Mouse (Mus musculus) hindbrain, embryonic 13.5 days (tissue): ENCODE measurements around the gene Dynll2. TPM values are rescaled to one million over a fixed set of nuclear protein-coding genes. Genes with fewer than 3 reads are reported as not detected.

Source experiments
- ATAC-seq: fragments of 200-750 bp; cut with Nextera tagmentation; 2 replicates; pipeline ENCODE4 v1.8.0; 2017; ENCODE audit warnings: moderate TSS enrichment; ENCODE audit not compliant: low FRiP score
- H3K27ac ChIP-seq: fragments of 300-500 bp; sonication (generic); 2 replicates; pipeline ENCODE4 v1.5.1; 2015; ENCODE audit warnings: inconsistent platforms, mild to moderate bottlenecking, moderate library complexity
- H3K27me3 ChIP-seq: fragments of 300-500 bp; sonication (generic); 2 replicates; pipeline ENCODE4 v1.6.1; 2015; ENCODE audit warnings: mild to moderate bottlenecking, inconsistent platforms
- H3K36me3 ChIP-seq: fragments of 300-500 bp; sonication (generic); 2 replicates; pipeline ENCODE4 v1.6.1; 2015; ENCODE audit warnings: mild to moderate bottlenecking, inconsistent platforms
- H3K4me1 ChIP-seq: fragments of 300-500 bp; sonication (generic); replicated peaks from 2 replicates; pipeline ENCODE4 v1.6.1; 2015; ENCODE audit warnings: inconsistent platforms
- H3K4me2 ChIP-seq: fragments of 300-500 bp; sonication (generic); 2 replicates; pipeline ENCODE4 v1.6.1; 2015; ENCODE audit warnings: inconsistent platforms, mild to moderate bottlenecking, moderate library complexity
- H3K4me3 ChIP-seq: fragments of 300-500 bp; sonication (generic); 2 replicates; pipeline ENCODE4 v1.5.1; 2015; ENCODE audit warnings: mild to moderate bottlenecking, inconsistent platforms
- H3K9ac ChIP-seq: fragments of 300-500 bp; sonication (generic); 2 replicates; pipeline ENCODE4 v1.6.1; 2015; ENCODE audit warnings: mild to moderate bottlenecking, inconsistent platforms
- H3K9me3 ChIP-seq: fragments of 300-500 bp; sonication (generic); 2 replicates; pipeline ENCODE4 v1.6.1; 2016; ENCODE audit warnings: inconsistent platforms
- WGBS: fragments of 180-500 bp; shearing (Covaris S2); methylation state at CpG from one replicate; pipeline ENCODE4 v1.1.7; 2015; 5-methylcytosine and 5-hydroxymethylcytosine counted together
- polyA plus RNA-seq: library from polyadenylated mRNA; unstranded; fragments of >200 nt; fragmentation: Nextera tagmentation; extraction: Ambion mirVana; gene quantifications from 2 replicates; pipeline ENCODE4 v1.2.1, GENCODE M21; 2015

Dynll2 gene
- 50.6 and 51.1 TPM in 2 replicates for polyA plus RNA-seq

DNA sequence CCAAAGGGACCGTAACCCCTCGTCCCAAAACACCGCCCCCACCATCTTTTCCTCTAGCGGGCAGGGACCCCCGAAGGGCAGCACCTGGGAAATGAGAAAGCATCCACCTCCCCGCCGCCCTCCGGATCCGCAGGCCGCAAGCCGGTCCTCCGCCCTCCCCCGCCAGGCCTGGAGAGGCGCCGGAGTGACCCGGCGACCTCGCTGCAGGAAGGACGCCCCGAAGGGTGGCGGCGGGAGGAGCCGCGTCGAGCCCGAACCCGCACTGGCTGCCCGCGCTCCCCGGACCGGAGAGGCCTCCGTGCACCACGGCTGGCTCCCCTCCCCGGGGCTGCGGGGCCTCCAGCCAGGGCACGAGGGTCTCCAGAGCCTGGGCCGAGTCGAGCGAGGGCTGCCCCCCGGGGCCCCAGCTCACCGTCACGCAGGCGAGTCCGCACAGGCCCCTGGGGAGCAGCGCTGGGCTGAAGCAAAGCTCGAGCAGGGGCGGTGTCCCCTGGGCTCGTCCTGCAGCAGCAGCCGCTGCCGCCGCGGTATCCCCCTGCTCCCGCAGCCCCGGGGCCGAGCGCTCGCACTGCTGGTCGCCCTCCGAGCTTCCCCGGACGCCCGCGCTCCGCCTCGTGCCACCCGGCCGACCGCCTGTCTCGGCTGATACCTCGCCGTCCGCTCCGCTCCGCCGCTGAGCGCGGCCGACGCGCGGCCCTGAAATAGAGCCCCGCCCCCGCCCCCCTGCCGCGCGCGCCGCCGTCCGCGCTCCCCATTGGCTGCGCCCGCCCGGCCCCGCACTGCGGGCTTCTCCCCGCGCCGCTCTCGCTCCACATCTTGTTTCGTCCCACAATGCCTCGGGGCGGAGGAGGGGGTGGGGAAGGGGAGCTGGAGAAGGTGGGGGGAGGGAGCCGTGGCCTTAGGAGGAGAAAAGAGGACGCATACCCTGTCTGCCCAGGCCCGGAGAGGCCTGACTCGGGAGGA, at the start of gene Dynll2:
Gene Dynll2, minus strand, starts transcription at position 703 of the 963 bp plus-strand sequence.
- H3K4me1 ChIP-seq = peaks cover 41% of the 10 kb centered on the region
- H3K27ac ChIP-seq = peak within 1 kb of the TSS; percentile 98
- H3K36me3 ChIP-seq = peaks cover 15% of the 10 kb centered on the region
- H3K27me3 ChIP-seq = no peaks in the 10 kb centered on the region
- peak within 1 kb of the TSS; percentile 98 for H3K4me2 ChIP-seq
- H3K9ac ChIP-seq = peak within 1 kb of the TSS; percentile 99
- under 1% methylated on average over 92 of the region's 107 CpGs for WGBS
- H3K4me3 ChIP-seq = peak within 1 kb of the TSS; percentile 100
- peak; percentile 97 for ATAC-seq
- no peaks in the 10 kb centered on the region for H3K9me3 ChIP-seq

DNA sequence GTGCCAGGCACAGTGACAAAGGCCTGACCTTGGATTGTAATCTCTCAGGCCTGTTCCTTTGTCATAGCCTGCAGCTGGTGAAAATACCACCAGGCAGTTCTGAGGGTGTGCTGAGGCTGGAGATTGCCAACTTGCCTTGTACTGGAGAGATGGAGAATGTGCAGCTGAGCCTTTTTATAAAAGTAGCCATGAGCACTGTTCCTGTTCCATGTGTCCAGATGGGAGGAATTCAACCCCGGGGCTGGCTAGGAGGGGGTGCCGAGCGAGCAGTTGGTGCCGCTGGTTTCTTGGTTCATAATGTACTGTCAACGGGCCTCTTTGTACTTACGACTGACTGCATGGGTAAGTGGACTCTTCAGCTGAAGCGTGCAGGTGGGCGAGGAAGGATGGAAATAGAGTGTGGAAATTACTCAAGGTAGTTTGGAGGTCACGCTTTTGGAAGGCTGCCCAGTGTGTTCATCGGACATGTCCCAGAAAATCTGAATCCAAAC, 49.5 kb upstream of the Dynll2 start:
- Histone ChIP-seq H3K9ac (no peak overlapping the region), H3K9me3 (no peaks in the 10 kb centered on the region), H3K36me3 (peaks cover 7% of the 10 kb centered on the region; the same call in 1 of the 2 replicates), H3K27me3 (no peaks in the 10 kb centered on the region), H3K4me2 (no peak overlapping the region), H3K4me3 (no peak overlapping the region), H3K4me1 (0 out of 2 replicates have a peak, but pooled peaks cover 3% of the 10 kb centered on the region), H3K27ac (no peak overlapping the region)
- WGBS = 73% methylated on average over 10 of the region's 10 CpGs
- ATAC-seq = no peak

DNA sequence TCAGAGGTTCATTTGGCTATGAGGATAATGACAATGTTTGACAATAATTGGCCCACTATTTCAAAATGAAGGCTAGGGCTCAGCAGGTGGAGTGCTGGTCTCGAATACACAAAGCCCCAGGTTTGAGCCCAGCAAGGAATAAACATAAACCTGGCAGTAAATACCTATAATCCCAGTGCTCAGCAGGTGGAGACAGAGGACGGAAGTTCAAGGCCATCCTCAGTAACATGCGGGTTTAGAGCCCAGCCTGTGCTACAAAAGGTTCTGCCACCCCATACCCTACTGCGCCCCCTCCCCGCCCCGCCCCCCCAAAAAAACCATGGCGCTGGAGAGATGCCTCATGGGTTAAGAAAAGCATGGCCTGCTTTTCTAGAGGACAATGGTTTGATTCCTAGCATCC, 48.6 kb upstream of the Dynll2 start:
- Histone ChIP-seq H3K36me3 (peaks cover 7% of the 10 kb centered on the region; the same call in 1 of the 2 replicates), H3K9me3 (no peaks in the 10 kb centered on the region), H3K27ac (no peak overlapping the region), H3K4me1 (0 out of 2 replicates have a peak, but pooled peaks cover 3% of the 10 kb centered on the region), H3K4me2 (no peak overlapping the region), H3K4me3 (no peak overlapping the region), H3K9ac (no peak overlapping the region), H3K27me3 (no peaks in the 10 kb centered on the region)
- WGBS = 71% methylated on average over 7 of the region's 7 CpGs
- ATAC-seq = no peak

DNA sequence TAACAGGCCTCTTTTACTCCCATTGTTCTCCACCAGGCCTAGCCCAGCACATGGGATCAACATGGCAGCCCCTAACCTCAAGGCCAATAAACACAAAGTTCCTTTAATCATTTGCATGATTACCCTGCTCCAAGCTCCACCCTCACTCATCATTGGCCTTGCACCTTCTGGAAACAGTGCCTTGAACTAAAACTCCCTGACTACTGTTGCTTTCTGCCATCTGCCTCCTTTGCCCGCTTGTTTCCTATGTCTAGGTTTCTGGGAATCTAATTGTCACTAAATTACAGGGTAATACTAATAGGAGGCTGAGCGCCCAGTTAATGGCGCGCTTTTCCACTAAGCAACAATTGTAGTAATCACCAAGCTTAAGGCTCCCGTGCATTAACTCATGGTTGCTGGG, 44.4 kb upstream of the Dynll2 start:
- Histone ChIP-seq H3K9me3 (no peaks in the 10 kb centered on the region), H3K4me1 (peaks cover 15% of the 10 kb centered on the region), H3K36me3 (0 out of 2 replicates have a peak, but pooled peaks cover 7% of the 10 kb centered on the region), H3K27me3 (no peaks in the 10 kb centered on the region), H3K27ac (no peak overlapping the region), H3K4me2 (no peak overlapping the region), H3K9ac (no peak overlapping the region), H3K4me3 (no peak overlapping the region)
- ATAC-seq = no peak
- WGBS = 94% methylated on average over 5 of the region's 5 CpGs

DNA sequence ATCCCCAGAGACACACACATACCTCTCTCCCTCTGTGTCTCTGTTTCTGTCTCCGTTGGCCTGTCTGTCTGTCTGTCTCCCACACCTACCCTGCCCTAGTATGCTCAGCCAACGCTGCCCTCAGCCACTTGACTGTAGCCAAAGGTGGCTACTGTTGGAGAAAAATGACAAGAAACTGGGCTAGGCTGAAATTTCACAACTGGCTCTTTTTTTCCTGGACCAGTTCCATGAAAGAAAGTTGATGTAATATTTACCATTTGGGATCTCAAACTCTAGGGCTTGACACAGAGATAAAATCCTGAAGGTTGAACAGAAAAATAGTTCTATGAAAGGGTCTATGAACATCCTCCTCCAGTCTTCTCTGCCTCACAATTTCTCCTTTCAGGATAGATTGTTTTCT, 43.5 kb upstream of the Dynll2 start:
- Histone ChIP-seq H3K9me3 (no peaks in the 10 kb centered on the region), H3K9ac (no peak overlapping the region)
- 91% methylated on average over 2 of the region's 2 CpGs for WGBS

DNA sequence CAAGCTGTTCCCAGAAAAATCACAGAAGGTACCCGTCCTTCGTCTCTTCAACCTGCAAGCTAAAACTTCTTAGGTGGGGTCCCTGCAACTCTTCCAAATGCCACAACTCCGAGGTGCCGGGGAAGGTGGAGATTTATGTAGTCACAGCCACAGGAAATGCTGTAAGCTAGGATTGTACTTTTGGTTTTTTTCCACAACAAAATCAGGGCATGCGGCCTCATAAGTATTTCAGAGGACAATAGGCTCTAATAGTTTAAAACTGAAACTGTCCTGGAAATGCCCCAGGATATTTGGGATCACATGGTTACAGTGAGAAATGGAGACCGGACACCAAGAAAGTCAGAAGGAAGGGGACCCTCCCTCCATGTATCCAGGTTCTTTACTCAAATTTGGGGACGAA, 42.9 kb upstream of the Dynll2 start:
- H3K27me3 ChIP-seq = no peaks in the 10 kb centered on the region
- H3K4me3 ChIP-seq = no peak overlapping the region
- WGBS = 92% methylated on average over 7 of the region's 7 CpGs
- H3K4me2 ChIP-seq = no peak overlapping the region
- ATAC-seq = no peak
- no peak overlapping the region for H3K27ac ChIP-seq
- H3K9ac ChIP-seq = no peak overlapping the region
- H3K9me3 ChIP-seq = no peaks in the 10 kb centered on the region
- peaks cover 15% of the 10 kb centered on the region for H3K4me1 ChIP-seq
- 0 out of 2 replicates have a peak, but pooled peaks cover 7% of the 10 kb centered on the region for H3K36me3 ChIP-seq

More for the DNA sequence above, 43.5 kb upstream of the Dynll2 start:
- no peak overlapping the region for H3K27ac ChIP-seq
- peaks cover 15% of the 10 kb centered on the region for H3K4me1 ChIP-seq
- 0 out of 2 replicates have a peak, but pooled peaks cover 7% of the 10 kb centered on the region for H3K36me3 ChIP-seq
- H3K27me3 ChIP-seq = no peaks in the 10 kb centered on the region
- H3K4me2 ChIP-seq = no peak overlapping the region
- no peak for ATAC-seq
- H3K4me3 ChIP-seq = no peak overlapping the region

DNA sequence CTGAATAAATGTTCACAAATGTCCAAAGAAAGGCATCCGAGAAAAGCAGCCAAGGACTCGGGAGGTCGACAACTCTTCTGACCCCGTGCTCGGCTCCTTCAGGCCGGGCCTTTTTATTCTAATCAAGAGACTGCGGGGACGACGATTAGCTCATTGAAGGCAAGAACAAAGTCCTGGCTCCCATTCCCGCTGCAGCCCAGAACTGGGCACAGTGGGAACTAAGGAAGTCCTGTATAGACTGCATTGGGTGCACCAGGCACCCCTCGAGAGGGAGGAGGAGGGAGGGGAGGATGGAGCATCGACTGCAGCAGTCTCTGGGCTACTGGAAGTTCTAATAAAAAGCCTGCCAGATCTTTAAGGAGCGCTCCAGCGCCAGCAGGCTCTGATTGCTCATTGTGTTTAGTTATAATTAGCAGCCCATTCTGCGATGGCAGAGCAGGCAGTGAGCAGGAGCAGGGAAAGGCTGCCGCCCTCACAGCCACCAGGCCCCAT, 40.9 kb upstream of the Dynll2 start:
- H3K27ac ChIP-seq = peak overlapping the region; percentile 55; the same call in 1 of the 2 replicates
- H3K9ac ChIP-seq = no peak overlapping the region
- no peak overlapping the region for H3K4me3 ChIP-seq
- peaks cover 15% of the 10 kb centered on the region for H3K4me1 ChIP-seq
- no peaks in the 10 kb centered on the region for H3K9me3 ChIP-seq
- no peak overlapping the region for H3K4me2 ChIP-seq
- ATAC-seq = no peak
- H3K27me3 ChIP-seq = no peaks in the 10 kb centered on the region
- no peaks in the 10 kb centered on the region for H3K36me3 ChIP-seq
- 8% methylated on average over 16 of the region's 16 CpGs for WGBS

DNA sequence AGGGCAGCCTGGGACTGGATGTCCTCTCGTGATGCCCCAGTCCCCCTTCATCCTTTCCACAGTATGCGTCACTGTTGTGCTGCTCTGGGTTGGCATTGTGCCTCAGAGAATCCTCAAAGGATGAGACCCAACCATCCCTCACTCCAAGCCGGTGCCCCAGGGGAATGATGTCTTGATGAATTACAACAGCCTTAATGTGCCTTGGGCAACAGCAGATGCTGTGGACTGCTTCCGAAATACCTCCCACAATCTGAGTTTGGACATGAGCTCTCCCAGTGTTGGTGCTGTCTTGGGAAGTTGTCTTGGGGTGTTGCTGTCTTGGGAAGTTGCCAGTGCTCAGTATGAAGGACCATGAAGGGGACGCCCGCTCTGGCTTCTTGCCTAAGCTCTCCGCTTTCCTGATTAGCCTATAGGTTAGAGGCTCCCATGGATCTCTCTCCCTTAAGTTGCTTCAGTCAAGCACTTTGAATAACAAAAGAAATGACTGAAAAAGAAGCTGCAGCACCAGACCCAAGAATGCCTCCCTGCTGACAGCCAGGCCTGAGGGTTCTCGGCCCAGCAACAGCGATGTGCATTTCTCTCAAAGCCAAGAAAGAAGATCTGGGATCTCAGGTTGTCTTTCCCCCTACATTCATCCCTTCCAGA, 40.2 kb upstream of the Dynll2 start:
- Histone ChIP-seq H3K9me3 (no peaks in the 10 kb centered on the region), H3K4me3 (no peak overlapping the region), H3K36me3 (no peaks in the 10 kb centered on the region), H3K27ac (peak overlapping the region; percentile 18; the same call in 1 of the 2 replicates), H3K4me2 (no peak overlapping the region), H3K4me1 (peaks cover 15% of the 10 kb centered on the region), H3K9ac (no peak overlapping the region), H3K27me3 (no peaks in the 10 kb centered on the region)
- ATAC-seq = no peak
- WGBS = 28% methylated on average over 9 of the region's 9 CpGs

DNA sequence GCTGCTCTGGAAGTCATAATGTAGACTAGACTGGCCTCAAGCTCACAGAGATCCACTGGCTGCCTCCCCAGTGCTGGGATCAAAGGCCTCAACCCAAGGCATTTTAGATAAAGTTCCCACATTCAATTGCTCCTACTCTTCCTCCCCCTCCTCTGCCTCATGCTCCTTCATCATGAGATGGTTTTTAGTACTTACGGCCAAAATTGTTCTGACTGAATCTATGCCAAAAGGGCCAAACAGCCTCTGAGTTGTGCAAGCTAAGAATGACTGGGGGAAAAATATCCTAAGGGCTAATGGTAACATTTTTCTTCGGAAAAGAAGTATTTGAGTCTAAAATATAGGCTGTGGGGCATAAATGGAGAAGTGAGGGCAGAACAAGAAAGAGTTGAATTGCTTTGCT, 36.6 kb upstream of the Dynll2 start:
- H3K27me3 ChIP-seq = no peaks in the 10 kb centered on the region
- no peak overlapping the region for H3K4me2 ChIP-seq
- H3K9ac ChIP-seq = no peak overlapping the region
- ATAC-seq = no peak
- H3K9me3 ChIP-seq = no peaks in the 10 kb centered on the region
- no peak overlapping the region for H3K27ac ChIP-seq
- WGBS = 94% methylated on average over 2 of the region's 2 CpGs
- peaks cover 15% of the 10 kb centered on the region for H3K4me1 ChIP-seq
- no peaks in the 10 kb centered on the region for H3K36me3 ChIP-seq
- H3K4me3 ChIP-seq = no peak overlapping the region

DNA sequence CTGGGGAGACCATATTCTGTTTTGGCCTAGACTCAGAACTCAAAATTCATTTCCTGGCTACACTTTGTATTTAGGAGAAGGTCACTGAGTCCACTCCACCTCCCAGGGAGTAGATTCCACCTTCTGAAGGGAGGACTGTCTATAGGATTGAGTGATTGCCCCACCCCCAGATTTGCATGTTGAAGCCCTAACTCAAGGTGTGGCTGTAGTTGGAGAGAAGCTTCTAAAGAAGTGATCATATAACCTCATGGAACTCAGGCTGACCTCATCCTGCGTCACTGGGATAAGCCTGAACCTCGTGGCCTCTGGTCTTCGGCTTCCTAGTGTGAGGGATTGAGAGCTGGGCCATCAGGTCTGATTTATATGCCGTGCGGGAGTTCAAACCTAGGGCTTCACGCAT, 28.5 kb upstream of the Dynll2 start:
- Histone ChIP-seq H3K27ac (no peak overlapping the region), H3K4me2 (no peak overlapping the region), H3K36me3 (no peaks in the 10 kb centered on the region), H3K9ac (no peak overlapping the region), H3K4me1 (peaks cover 5% of the 10 kb centered on the region; the same call in 1 of the 2 replicates), H3K9me3 (no peaks in the 10 kb centered on the region), H3K27me3 (no peaks in the 10 kb centered on the region), H3K4me3 (no peak overlapping the region)
- 82% methylated on average over 6 of the region's 6 CpGs for WGBS
- ATAC-seq = no peak

DNA sequence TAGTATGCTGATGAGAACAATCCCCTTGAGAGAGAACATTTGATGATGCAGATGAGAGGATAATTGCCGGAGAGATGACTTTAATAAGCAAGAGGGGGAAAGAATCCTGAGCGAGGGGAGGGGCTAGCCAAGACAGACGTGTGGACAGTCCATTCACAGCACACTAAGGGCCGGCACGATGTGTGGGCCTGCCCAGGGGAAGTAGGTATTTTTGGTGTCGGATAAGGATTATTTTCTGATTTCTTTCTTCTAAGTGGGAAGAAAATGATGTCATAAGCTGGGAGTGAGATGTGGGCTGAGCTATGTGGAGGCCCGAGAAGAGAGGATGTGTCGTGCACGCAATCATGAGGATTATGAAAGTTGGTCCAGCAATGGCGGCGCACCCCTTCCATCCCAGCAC, 27.8 kb upstream of the Dynll2 start:
- peaks cover 6% of the 10 kb centered on the region for H3K4me1 ChIP-seq
- 0 out of 2 replicates have a peak overlapping the region, but pooled peaks have one; percentile 12 for H3K27ac ChIP-seq
- WGBS = 78% methylated on average over 11 of the region's 11 CpGs
- ATAC-seq = no peak
- H3K9me3 ChIP-seq = no peaks in the 10 kb centered on the region
- H3K27me3 ChIP-seq = no peaks in the 10 kb centered on the region
- no peak overlapping the region for H3K4me3 ChIP-seq
- no peak overlapping the region for H3K4me2 ChIP-seq
- no peak overlapping the region for H3K9ac ChIP-seq
- no peaks in the 10 kb centered on the region for H3K36me3 ChIP-seq

DNA sequence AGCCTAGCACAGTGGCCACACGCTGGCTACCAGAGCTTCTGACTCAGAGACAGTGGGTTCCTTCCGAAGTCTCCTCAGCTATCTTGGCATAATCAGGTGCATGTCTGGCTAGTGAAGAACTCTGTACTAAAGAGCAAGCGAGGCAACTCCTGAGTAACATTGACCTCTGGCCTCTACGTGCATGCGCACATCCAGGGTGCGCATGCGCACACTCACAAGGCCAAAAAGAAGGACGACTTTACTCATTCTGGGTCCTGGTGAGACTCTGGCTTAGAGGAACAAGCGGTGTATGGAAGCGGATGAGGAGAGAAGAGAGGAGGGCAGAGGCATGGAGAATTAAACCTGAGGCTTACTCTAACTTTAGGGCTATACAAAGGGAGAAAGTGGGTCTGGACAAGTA, 26.3 kb upstream of the Dynll2 start:
- H3K27me3 ChIP-seq = no peaks in the 10 kb centered on the region
- 90% methylated on average over 10 of the region's 10 CpGs for WGBS
- no peak overlapping the region for H3K4me2 ChIP-seq
- H3K36me3 ChIP-seq = no peaks in the 10 kb centered on the region
- peaks cover 17% of the 10 kb centered on the region for H3K4me1 ChIP-seq
- no peaks in the 10 kb centered on the region for H3K9me3 ChIP-seq
- ATAC-seq = no peak
- H3K9ac ChIP-seq = no peak overlapping the region
- H3K4me3 ChIP-seq = no peak overlapping the region
- H3K27ac ChIP-seq = no peak overlapping the region
